Mouse (Mus musculus) thymus, adult 2 months (tissue): ENCODE data around the gene Set.

Experiments
- CTCF ChIP-seq: fragments of 200-500 bp; IDR thresholded peaks from 2 replicates; pipeline ENCODE4 v1.5.1; 2012; ENCODE audit warnings: mild to moderate bottlenecking, control low read depth, low read length, moderate library complexity, borderline replicate concordance; ENCODE audit not compliant: control insufficient read depth, poor library complexity, insufficient read depth; ENCODE audit errors: extremely low read depth
- POLR2A ChIP-seq: fragments of 200-500 bp; IDR thresholded peaks from 2 replicates; pipeline ENCODE4 v1.6.1; 2012; ENCODE audit warnings: mild to moderate bottlenecking, low read length, control low read depth, moderate library complexity; ENCODE audit not compliant: control insufficient read depth, poor library complexity, insufficient read depth; ENCODE audit errors: extremely low read depth

- TF ChIP-seq CTCF (no peak), POLR2A (no peak)
Observed at GRCm38 (mm10) chr2:30084632-30085031, 27.5 kb downstream of the Set start.
